Mouse (Mus musculus) neutrophil, adult 83 days (primary cell): ENCODE results near the gene Ddx28. TPM values are rescaled to one million over a fixed set of nuclear protein-coding genes. Genes with fewer than 3 reads are reported as not detected.

Experiments used
- total RNA-seq, 2 experiments: library from RNA; stranded (reverse); gene quantifications; one replicate each; pipeline ENCODE4 v1.2.4; 2023

Gene Ddx28
- 1 to 10 TPM; 5.3 to 7.1 TPM for total RNA-seq

GRCm38 (mm10) chr8:106011643-106011986, at the start of gene Ddx28:
Ddx28 (minus strand) TSS chr8:106011882.

DNA sequence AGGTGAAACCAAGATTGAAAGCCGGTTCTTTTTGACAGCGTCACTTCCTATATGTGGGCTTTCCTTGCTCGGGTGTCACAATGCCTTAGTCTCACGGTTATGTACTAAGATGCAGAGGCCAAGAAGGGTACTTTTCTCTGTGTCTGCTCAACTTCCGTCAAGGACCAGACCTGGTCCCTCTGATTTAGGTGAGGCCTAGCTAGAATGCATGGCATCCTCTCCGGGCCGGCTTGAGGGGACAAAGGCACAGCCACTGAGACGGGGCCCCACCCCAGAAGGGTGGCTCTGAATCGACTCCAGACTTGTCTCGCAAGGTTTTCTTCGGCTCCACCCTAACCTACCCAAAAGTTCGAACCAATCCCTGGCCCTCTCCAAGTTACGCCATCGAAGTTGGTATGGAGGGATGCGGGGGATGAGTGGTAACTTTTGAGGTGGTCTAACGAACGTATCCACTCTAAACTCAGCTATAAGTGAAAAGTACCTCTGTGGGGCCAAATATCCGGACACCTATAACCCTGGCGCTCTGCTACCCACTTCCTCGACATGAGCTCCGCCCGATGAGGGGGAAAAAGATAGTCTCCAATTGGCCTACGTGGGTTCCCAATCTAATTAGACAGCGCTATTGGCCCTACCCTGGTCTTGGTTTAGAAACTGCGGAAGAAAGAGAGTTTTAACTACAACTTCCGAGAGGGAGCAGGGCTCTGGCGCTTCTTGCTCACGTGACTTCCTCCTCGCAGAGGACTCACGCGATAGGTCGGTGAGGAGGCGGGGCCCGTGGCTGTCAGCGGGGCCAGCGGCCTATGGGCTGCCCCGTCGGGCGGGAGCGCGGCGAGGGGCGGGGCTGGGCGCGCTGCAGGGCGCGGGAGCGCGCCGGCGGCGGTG, 47.3 kb upstream of the Ddx28 start, which contains the start of gene Nfatc3:
Gene Nfatc3 (plus strand): TSS at position 110 of the 882 bp plus-strand sequence.

GRCm38 (mm10) chr8:106005875-106006274, 5.8 kb downstream of the Ddx28 start, which contains the start of gene Dpep2nb:
Dpep2nb (minus strand) TSS chr8:106005975.

GRCm38 (mm10) chr8:105990856-105991387, 20.8 kb downstream of the Ddx28 start, which contains the start of gene Dus2:
Dus2 (plus strand) TSS chr8:105991337.

DNA sequence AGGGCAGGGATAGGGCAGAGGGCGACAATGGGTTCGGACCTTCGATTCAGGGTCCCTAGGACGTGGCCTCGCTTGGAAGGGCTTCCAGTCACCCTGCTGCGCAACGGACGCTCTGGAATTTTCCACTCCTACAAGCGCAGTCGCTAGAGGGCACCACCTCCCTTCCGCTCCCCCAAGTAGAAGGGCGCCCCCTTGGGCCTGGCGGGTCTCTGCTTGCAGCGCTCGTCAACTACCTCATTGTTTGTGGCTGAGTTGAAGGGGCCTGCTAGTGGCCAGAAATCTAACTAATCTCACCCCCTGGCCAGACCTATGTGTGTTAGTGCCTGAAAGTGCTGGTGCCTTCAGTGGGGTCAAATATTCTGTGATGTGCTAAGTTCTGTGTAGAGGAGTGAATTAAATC, 32.4 kb downstream of the Ddx28 start, which contains the start of gene Dpep3:
Gene Dpep3 (minus strand): TSS at position 105 of the 400 bp plus-strand sequence.

DNA sequence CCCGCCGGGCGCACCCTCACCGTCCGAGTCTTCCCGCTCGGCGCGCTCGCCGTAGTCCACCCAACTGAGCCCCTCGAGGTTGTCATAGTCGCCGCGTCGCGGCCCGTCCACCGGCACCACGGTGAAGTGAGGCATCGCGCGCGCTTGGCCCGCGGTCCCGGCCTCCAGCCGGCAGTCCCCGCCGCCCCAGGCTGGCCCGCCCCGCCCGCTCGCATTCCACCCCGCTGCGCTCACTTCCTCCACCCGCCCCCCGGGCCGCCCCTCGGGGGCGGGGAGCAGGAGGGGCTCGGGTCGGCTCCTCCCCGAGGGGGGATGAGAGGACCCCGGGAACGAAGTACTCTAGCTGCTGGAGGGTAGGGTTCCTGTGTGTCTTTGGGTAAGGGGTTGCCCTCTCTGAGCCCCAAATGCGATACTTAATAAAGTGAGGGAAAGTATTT, 45.8 kb downstream of the Ddx28 start, which contains the start of gene Slc12a4:
Gene Slc12a4 (minus strand): TSS at position 193 of the 437 bp plus-strand sequence.

Other genes with a start within 250 kb of the Ddx28 start
- 10 to 100 TPM; 23.7 to 27.3 TPM for gene Ranbp10, start 184.5 kb downstream of the Ddx28 start, total RNA-seq
- gene Tsnaxip1, start 184.2 kb downstream of the Ddx28 start, total RNA-seq: not detected
- gene Cenpt, start 158.6 kb downstream of the Ddx28 start, total RNA-seq: 10 to 100 TPM; 15.2 to 21.5 TPM
- gene Thap11, start 156.8 kb downstream of the Ddx28 start, total RNA-seq: 10 to 100 TPM; 35.7 to 39.1 TPM
- 10 to 100 TPM; 15.1 to 22.8 TPM for gene Nutf2, start 151.3 kb downstream of the Ddx28 start, total RNA-seq
- gene Edc4, start 131.0 kb downstream of the Ddx28 start, total RNA-seq: 10 to 100 TPM; 36.1 to 38.5 TPM
- not detected for gene Nrn1l, start 118.3 kb downstream of the Ddx28 start, total RNA-seq
- gene Pskh1, start 111.4 kb downstream of the Ddx28 start, total RNA-seq: 10 to 100 TPM; 12.3 TPM
- under 1 TPM; 0.42 to 0.68 TPM for gene Ctrl, start 78.0 kb downstream of the Ddx28 start, total RNA-seq
- 10 to 100 TPM; 62.2 to 79.9 TPM for gene Psmb10, start 73.4 kb downstream of the Ddx28 start, total RNA-seq
- gene Lcat, start 68.5 kb downstream of the Ddx28 start, total RNA-seq: under 1 TPM; 0.51 to 0.59 TPM
- gene Slc12a4, start 45.8 kb downstream of the Ddx28 start, total RNA-seq: 1 to 10 TPM; 9.6 to 9.8 TPM
- not detected for gene Dpep3, start 32.5 kb downstream of the Ddx28 start, total RNA-seq
- gene Dus2, start 20.5 kb downstream of the Ddx28 start, total RNA-seq: 1 to 10 TPM; 7.5 to 9.8 TPM
- gene Dpep2nb, start 5.9 kb downstream of the Ddx28 start, total RNA-seq: not detected
- 10 to 100 TPM; 46.6 to 49.5 TPM for gene Nfatc3, start 47.0 kb upstream of the Ddx28 start, total RNA-seq
- gene Esrp2, start 125.1 kb upstream of the Ddx28 start, total RNA-seq: not detected
- 10 to 100 TPM; 18.4 to 18.7 TPM for gene Pla2g15, start 138.5 kb upstream of the Ddx28 start, total RNA-seq
- 1 to 10 TPM; 6.5 to 8.0 TPM for gene Slc7a6, start 157.0 kb upstream of the Ddx28 start, total RNA-seq
- 10 to 100 TPM; 20.4 to 21.9 TPM for gene Slc7a6os, start 199.1 kb upstream of the Ddx28 start, total RNA-seq
- 1 to 10 TPM; 6.9 to 8.0 TPM for gene Prmt7, start 199.1 kb upstream of the Ddx28 start, total RNA-seq